Mouse (Mus musculus) adipocyte (in vitro differentiated cells): Measurements from ENCODE around the gene Iqcg.

Source experiments
- DNase-seq: peaks from one replicate; pipeline ENCODE4 v3.0.0-alpha.2; 2016; ENCODE audit warnings: low spot score

The Iqcg gene

GRCm38 (mm10) chr16:32980227-32980626, 75.8 kb downstream of the Iqcg start:
- no peak for DNase-seq

- DNase-seq = no peak
These were observed 83.0 kb downstream of the Iqcg start for GRCm38 (mm10) chr16:32973047-32973446.

GRCm38 (mm10) chr16:32972535-32972934, 83.5 kb downstream of the Iqcg start:
- DNase-seq = no peak
